Mouse (Mus musculus) megakaryocyte, adult 5-6 weeks (primary cell): ENCODE measurements at regions not wholly inside any gene's neighbourhood (a gene's known extent, or its start where the extent isn't known, plus 50 kb on each side); places are given as distances from the start of the nearest gene placed in this dataset.
"Not testable (repeated sequence)": the region's sequence is repeated elsewhere in the genome, so short reads cannot be mapped to it uniquely, and the experiment has no call there.

Experiments
- ATAC-seq: 2 replicates; pipeline ENCODE4 v1.8.0; 2016; ENCODE audit warnings: mild to moderate bottlenecking, inconsistent platforms; ENCODE audit not compliant: poor library complexity, severe bottlenecking

DNA sequence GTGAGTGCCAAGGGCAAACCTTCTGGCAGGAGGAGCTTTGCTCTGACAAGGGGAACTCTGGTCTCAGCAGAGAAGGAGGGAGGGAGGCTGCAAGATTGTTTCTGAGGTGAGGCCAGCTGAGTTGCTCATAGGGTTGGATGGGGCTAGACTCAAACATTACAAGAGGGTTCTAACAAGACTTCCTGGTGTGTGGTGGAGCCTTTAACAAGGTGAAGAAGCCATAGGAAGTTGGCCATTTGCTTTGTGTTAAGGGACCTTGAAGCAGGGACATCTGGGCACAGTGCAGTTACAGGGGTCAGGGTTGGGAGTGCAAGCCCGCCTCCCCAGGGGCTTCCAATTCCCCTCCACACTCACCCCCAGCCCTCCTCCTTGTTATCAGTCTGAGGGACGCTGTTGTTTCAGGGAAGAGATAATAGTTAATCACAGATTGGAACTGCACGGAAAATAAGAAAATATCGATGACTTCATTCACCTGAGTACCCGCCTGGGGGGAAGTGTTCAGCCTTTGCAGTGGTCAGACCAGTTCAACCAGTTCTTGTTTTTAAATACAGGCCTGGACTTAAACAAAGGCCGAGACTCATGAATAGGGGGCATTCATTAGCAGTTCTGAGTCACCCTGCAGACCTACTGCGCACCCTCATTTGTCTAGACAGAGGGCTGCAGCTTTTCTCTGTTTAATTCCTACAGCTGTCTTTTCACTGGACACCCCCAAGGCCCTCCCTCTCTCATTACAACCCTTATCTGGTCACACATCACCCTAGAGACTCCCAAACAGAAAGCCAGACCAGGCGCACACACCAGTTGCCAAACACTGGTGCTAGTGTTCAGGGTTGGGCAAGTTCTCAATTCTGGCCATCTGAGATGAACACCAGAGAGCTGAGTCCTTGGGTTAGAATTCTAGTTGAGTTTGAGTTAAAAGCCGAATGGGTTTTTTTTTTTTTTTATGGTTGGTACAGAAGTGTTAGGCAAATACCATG lies 139.5 kb downstream of the Bcl2l11 start:
- ATAC-seq = no peak

- no peak for ATAC-seq
Measured at GRCm38 (mm10) chr2:128270377-128271129, 144.7 kb downstream of the Bcl2l11 start.

- ATAC-seq = peak; percentile 92
Measured at GRCm38 (mm10) chr2:128272789-128273188, 147.0 kb downstream of the Bcl2l11 start.

- no peak for ATAC-seq
Measured at GRCm38 (mm10) chr2:128273292-128273691, 147.5 kb downstream of the Bcl2l11 start.

- ATAC-seq = peak; percentile 51
Measured at GRCm38 (mm10) chr2:128276337-128276736, 150.5 kb downstream of the Bcl2l11 start.

- ATAC-seq = no peak
Measured at GRCm38 (mm10) chr2:128277387-128278123, 151.7 kb downstream of the Bcl2l11 start.

GRCm38 (mm10) chr2:128278124-128278432 lies 152.2 kb downstream of the Bcl2l11 start:
- no peak for ATAC-seq

DNA sequence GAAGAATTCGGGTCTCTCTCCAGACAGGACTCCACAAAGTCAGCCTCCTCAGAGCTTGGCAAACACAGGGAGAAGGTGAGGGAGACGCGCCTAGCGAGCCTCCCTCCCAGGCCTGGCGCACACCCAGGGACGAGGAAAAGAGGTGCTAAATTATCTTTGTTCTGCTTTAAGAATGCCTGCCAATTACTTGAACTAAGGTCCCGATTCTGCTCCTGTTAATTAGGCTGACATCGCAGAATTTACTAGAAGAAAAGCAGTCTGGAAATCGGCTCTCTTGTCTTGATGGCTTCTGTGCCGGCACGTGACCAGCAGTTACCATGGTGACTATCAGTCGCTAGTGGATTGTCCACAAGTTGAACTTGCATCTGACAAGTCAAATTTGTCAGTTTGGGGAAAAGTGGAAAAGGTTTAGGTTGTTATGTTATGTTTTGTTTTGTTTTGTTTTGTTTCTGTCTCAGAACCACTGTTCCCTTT lies 152.8 kb downstream of the Bcl2l11 start:
- no peak for ATAC-seq

GRCm38 (mm10) chr2:128279127-128279710 lies 153.4 kb downstream of the Bcl2l11 start:
- ATAC-seq = no peak

- no peak for ATAC-seq
Measured at GRCm38 (mm10) chr2:128282591-128282990, 156.8 kb downstream of the Bcl2l11 start.

DNA sequence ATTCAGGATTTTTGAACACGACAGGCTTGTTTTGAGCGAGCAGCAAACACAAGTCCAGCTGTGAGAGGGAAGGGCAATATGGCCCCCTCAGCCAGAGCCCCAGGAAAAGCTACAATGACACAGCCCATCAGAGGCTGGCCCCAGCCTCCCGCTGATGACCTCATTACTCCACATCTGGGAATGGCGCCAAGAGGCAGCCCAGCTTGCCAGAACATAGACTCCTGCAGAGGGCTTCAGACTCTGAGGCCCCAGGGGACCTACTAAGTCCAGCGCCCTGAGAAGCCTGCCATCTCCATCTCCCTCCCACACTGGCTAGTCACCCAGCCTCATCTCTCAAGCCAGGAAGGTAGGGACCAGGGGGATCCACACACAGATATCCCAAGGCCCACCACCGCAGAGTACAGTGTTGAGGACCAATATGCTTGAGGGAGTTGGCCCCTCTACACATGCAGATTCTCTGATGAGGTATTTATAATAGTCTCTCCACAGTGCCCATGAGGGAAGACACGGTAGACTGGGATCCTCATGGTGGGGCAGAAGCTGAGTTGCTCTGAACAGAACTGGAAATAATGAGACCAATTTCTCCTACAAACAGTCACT lies 159.1 kb downstream of the Bcl2l11 start:
- no peak for ATAC-seq

GRCm38 (mm10) chr2:128285457-128285856 lies 159.6 kb downstream of the Bcl2l11 start:
- ATAC-seq = no peak

DNA sequence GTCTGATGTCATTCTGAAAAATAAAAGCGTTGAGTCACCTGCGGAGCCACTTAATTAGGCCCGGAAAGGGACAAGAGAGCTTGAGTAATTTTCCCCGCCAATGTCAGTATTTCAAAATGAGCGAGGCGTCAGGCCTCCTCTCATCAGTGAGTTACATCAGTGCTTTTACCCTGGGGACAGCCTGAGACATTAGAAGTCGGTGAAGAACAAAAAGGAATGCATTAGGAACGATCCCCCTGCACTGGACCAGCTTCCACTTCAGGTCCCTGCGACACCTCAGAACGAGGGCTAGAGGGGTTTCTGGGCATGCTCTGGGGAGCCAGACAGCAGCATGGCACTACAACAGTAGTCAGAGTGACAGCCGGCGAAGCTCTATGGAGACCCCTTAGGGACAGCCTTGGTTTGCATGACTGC lies 162.3 kb downstream of the Bcl2l11 start:
- ATAC-seq = peak; percentile 57

DNA sequence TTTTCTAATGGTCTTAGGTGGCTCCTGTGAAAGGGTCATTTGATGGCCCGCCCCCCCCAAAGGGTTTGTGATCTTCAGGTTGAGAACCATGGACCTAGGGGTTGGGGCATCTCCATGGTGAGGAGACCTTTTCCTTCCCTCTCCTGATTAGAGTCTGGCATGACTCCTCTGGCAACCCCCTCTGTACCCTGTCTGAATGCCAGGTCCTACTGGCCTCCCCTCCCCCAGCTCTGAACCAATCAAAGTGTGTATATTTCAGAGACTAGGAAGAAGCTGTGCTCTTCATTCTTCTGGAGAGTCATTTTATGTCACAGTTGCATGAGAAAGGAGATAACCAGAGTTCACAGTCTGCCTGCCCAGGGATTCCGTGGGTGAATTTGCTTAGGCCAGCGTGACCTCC lies 164.8 kb downstream of the Bcl2l11 start:
- no peak for ATAC-seq

DNA sequence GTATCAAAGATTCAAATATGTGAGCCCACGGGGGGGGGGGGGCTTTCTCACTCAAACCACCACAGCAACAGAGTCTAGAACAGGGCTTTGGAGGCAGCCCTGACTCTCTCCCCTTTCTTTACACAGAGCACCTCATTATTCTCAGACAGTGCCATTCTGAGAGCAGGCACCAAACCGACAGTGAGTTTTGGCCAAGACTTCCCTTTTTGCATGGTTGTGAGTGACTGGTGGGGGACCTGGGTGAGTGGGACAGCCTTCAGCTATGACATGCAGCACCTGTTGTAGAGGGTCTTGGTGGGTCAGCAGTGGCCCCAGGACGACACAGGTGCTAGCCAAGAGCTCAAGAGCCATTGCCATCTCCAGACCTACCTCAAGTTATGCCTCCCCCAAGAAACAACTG lies 168.8 kb downstream of the Bcl2l11 start:
- peak; percentile 46 for ATAC-seq

- ATAC-seq = peak; percentile 84
Measured at GRCm38 (mm10) chr2:128295018-128295424, 169.2 kb downstream of the Bcl2l11 start.

GRCm38 (mm10) chr2:128295726-128296234 lies 169.9 kb downstream of the Bcl2l11 start:
- no peak for ATAC-seq

DNA sequence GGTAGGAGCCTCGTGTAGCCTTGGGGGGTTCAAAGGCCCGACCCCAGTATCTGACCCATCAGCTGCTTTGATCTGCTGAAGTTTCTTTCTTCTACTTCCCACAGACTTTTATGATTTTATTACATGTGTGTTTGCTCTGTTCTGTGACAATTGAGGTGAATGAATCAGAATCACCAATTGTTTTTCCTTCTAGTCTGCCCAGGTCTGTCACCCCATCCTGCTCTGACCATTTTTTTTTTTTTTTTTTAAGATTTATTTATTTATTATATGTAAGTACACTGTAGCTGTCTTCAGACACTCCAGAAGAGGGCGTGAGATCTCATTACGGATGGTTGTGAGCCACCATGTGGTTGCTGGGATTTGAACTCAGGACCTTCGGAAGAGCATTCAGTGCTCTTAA lies 170.6 kb downstream of the Bcl2l11 start:
- not testable (repeated sequence) for ATAC-seq

- ATAC-seq = peak; percentile 85
Measured at GRCm38 (mm10) chr2:128296897-128297296, 171.1 kb downstream of the Bcl2l11 start.

DNA sequence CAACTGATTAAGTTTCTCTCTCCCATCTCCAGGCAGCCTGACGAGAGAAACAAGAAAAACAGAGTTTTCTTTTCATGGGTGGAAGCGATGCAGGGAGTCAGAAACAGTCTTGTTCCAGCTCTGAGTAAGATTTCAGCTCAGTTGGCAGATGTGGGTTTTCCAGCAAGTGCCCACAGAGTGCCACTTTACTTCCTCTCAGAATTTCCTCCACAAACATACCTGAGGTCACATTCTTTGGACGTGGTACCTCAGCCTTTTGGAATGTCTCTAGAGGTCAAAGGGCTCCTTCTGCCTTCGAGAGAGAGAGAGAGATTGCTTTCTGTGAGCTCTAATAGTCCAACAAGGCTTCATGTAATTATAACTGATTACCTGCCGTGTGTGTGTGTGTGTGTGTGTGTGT lies 172.0 kb downstream of the Bcl2l11 start:
- no peak for ATAC-seq
